Mouse (Mus musculus): ENCODE results near the gene Fam69a. TPM values are rescaled to one million over a fixed set of nuclear protein-coding genes. Genes with fewer than 3 reads are reported as not detected.
A peak's percentile ranks its signal among the peaks of the same experiment; 100 is the strongest.
"Not testable (repeated sequence)": the region's sequence is repeated elsewhere in the genome, so short reads cannot be mapped to it uniquely, and the experiment has no call there.

Fam69a gene
- polyA plus RNA-seq, 2 experiments: 1.8 to 8.0 TPM

- ATAC-seq (ENCODE audit: insufficient read depth): peak; percentile 39; the same call in 1 of the 2 replicates
- Histone ChIP-seq H3K27me3 (ENCODE audit: control insufficient read depth, insufficient read depth, low read length) (no peaks in the 10 kb centered on the region), H3K4me3 (ENCODE audit: insufficient read depth in 1 of 2, low read depth in 2 of 2, low read length in 2 of 2) (no peak overlapping the region), H3K9ac (replicated peaks) (no peak overlapping the region), H3K27ac (peak overlapping the region; percentile 15; the same call in 1 of the 2 replicates), H3K4me1 (replicated peaks; ENCODE audit: control insufficient read depth in 2 of 2, insufficient read depth in 2 of 2, low read length in 1 of 2) (peaks cover 34 to 39% of the 10 kb centered on the region in 2 experiments), H3K4me2 (ENCODE audit: low read depth) (peak overlapping the region; percentile 58; the same call in 1 of the 2 replicates), H3K36me3 (replicated peaks; ENCODE audit: control insufficient read depth, insufficient read depth, low read depth) (no peaks in the 10 kb centered on the region), H3K9me3 (ENCODE audit: control insufficient read depth, low read length) (no peaks in the 10 kb centered on the region)
- WGBS (ENCODE audit: insufficient replicate concordance): 79% methylated on average over 2 of the region's 2 CpGs
- TF ChIP-seq EP300 (IDR thresholded peaks at IDR 0.05; ENCODE audit: low read depth): no peak
- TF ChIP-seq CTCF (IDR thresholded peaks at IDR 0.05; ENCODE audit: low read depth): no peak
- DNase-seq (ENCODE audit: low read depth in 3 of 3, low spot score in 3 of 3): no peak
Observed at GRCm38 (mm10) chr5:107973310-107973709, 13.6 kb downstream of the Fam69a start.

GRCm38 (mm10) chr5:107972444-107973272, 14.2 kb downstream of the Fam69a start:
- ATAC-seq (ENCODE audit: insufficient read depth): peak; percentile 89
- no peaks in the 10 kb centered on the region for H3K27me3 ChIP-seq (ENCODE audit: control insufficient read depth, insufficient read depth, low read length)
- no peaks in the 10 kb centered on the region for H3K36me3 ChIP-seq (replicated peaks; ENCODE audit: control insufficient read depth, insufficient read depth, low read depth)
- no peak overlapping the region for H3K4me3 ChIP-seq (ENCODE audit: insufficient read depth in 1 of 2, low read depth in 2 of 2, low read length in 2 of 2)
- H3K9me3 ChIP-seq (ENCODE audit: control insufficient read depth, low read length): no peaks in the 10 kb centered on the region
- DNase-seq (ENCODE audit: low read depth in 3 of 3, low spot score in 3 of 3): peak; percentile 65 to 69 (median 66)
- TF ChIP-seq CTCF (IDR thresholded peaks at IDR 0.05; ENCODE audit: low read depth) (no peak), EP300 (IDR thresholded peaks at IDR 0.05; ENCODE audit: low read depth) (no peak; the same call in none of the 2 replicates)
- peak overlapping the region; percentile 58 for H3K4me2 ChIP-seq (ENCODE audit: low read depth)
- WGBS (ENCODE audit: insufficient replicate concordance): 24% methylated on average over 13 of the region's 13 CpGs
- peak overlapping the region; percentile 81 for H3K27ac ChIP-seq
- peaks cover 33 to 38% of the 10 kb centered on the region in 2 experiments for H3K4me1 ChIP-seq (replicated peaks; ENCODE audit: control insufficient read depth in 2 of 2, insufficient read depth in 2 of 2, low read length in 1 of 2)
- H3K9ac ChIP-seq (replicated peaks): peak overlapping the region; percentile 19

GRCm38 (mm10) chr5:107971069-107971468, 15.8 kb downstream of the Fam69a start:
- peaks cover 39 to 46% of the 10 kb centered on the region in 2 experiments for H3K4me1 ChIP-seq (replicated peaks; ENCODE audit: control insufficient read depth in 2 of 2, insufficient read depth in 2 of 2, low read length in 1 of 2)
- H3K9ac ChIP-seq (replicated peaks): no peak overlapping the region
- no peak for ATAC-seq (ENCODE audit: insufficient read depth)
- H3K27me3 ChIP-seq (ENCODE audit: control insufficient read depth, insufficient read depth, low read length): no peaks in the 10 kb centered on the region
- no peak for TF ChIP-seq EP300 (IDR thresholded peaks at IDR 0.05; ENCODE audit: low read depth)
- no peak for TF ChIP-seq CTCF (IDR thresholded peaks at IDR 0.05; ENCODE audit: low read depth)
- no peaks in the 10 kb centered on the region for H3K36me3 ChIP-seq (replicated peaks; ENCODE audit: control insufficient read depth, insufficient read depth, low read depth)
- no peak for DNase-seq (ENCODE audit: low read depth in 3 of 3, low spot score in 3 of 3)
- no peak overlapping the region for H3K27ac ChIP-seq
- WGBS (ENCODE audit: insufficient replicate concordance): 73% methylated on average over 4 of the region's 4 CpGs
- H3K9me3 ChIP-seq (ENCODE audit: control insufficient read depth, low read length): no peaks in the 10 kb centered on the region
- no peak overlapping the region for H3K4me2 ChIP-seq (ENCODE audit: low read depth)
- H3K4me3 ChIP-seq (ENCODE audit: insufficient read depth in 1 of 2, low read depth in 2 of 2, low read length in 2 of 2): no peak overlapping the region

- peaks cover 50 to 56% of the 10 kb centered on the region in 2 experiments for H3K4me1 ChIP-seq (replicated peaks; ENCODE audit: control insufficient read depth in 2 of 2, insufficient read depth in 2 of 2, low read length in 1 of 2)
- not testable (repeated sequence) for DNase-seq (ENCODE audit: low read depth in 3 of 3, low spot score in 3 of 3); H3K27me3 ChIP-seq (ENCODE audit: control insufficient read depth, insufficient read depth, low read length); H3K4me2 ChIP-seq (ENCODE audit: low read depth); ATAC-seq (ENCODE audit: insufficient read depth); H3K4me3 ChIP-seq (ENCODE audit: insufficient read depth in 1 of 2, low read depth in 2 of 2, low read length in 2 of 2); H3K36me3 ChIP-seq (replicated peaks; ENCODE audit: control insufficient read depth, insufficient read depth, low read depth); H3K9me3 ChIP-seq (ENCODE audit: control insufficient read depth, low read length); H3K9ac ChIP-seq (replicated peaks)
- WGBS (ENCODE audit: insufficient replicate concordance): 86% methylated on average over 1 of the region's 1 CpGs
- peak overlapping the region; percentile 40; the same call in 1 of the 2 replicates for H3K27ac ChIP-seq
Observed at GRCm38 (mm10) chr5:107969818-107970217, 17.1 kb downstream of the Fam69a start.

GRCm38 (mm10) chr5:107968079-107968478, 18.8 kb downstream of the Fam69a start:
- Histone ChIP-seq H3K4me3 (ENCODE audit: insufficient read depth in 1 of 2, low read depth in 2 of 2, low read length in 2 of 2) (no peak overlapping the region), H3K4me1 (replicated peaks; ENCODE audit: control insufficient read depth in 2 of 2, insufficient read depth in 2 of 2, low read length in 1 of 2) (peaks cover 52 to 57% of the 10 kb centered on the region in 2 experiments), H3K27ac (peak overlapping the region; percentile 27), H3K9me3 (ENCODE audit: control insufficient read depth, low read length) (no peaks in the 10 kb centered on the region), H3K36me3 (replicated peaks; ENCODE audit: control insufficient read depth, insufficient read depth, low read depth) (no peaks in the 10 kb centered on the region), H3K9ac (replicated peaks) (no peak overlapping the region), H3K4me2 (ENCODE audit: low read depth) (no peak overlapping the region), H3K27me3 (ENCODE audit: control insufficient read depth, insufficient read depth, low read length) (no peaks in the 10 kb centered on the region)
- no peak for ATAC-seq (ENCODE audit: insufficient read depth)
- DNase-seq (ENCODE audit: low read depth in 3 of 3, low spot score in 3 of 3): no peak
- WGBS (ENCODE audit: insufficient replicate concordance): 78% methylated on average over 3 of the region's 3 CpGs
- TF ChIP-seq CTCF (IDR thresholded peaks at IDR 0.05; ENCODE audit: low read depth): no peak
- TF ChIP-seq EP300 (IDR thresholded peaks at IDR 0.05; ENCODE audit: low read depth): no peak
